Comparison of ENCODE assay signal across 8 mouse cellular contexts in genomic region chr3:113630564-113630963, GRCm38 (mm10). TPM values are rescaled to one million over a fixed set of nuclear protein-coding genes. Genes with fewer than 3 reads are reported as not detected.
DNase-seq lines count a peak whose midpoint lies in the region; ATAC-seq lines count a peak whose summit lies in the region.

No protein-coding gene starts in this region.

- ATAC-seq in hematopoietic stem cell, adult 5-6 weeks (replicated peaks in 1 of 2; ENCODE audit: insufficient read depth in 1 of 2, low FRiP score in 2 of 2, low TSS enrichment in 1 of 2, low read depth in 1 of 2, poor library complexity in 2 of 2, severe bottlenecking in 2 of 2) = peak; percentile 52 to 57

- peak overlapping the region; percentile 77 for H3K27ac ChIP-seq in macrophage

- H3K4me3 ChIP-seq in macrophage (ENCODE audit: inconsistent target) = peak overlapping the region; percentile 93

- H3K36me3 ChIP-seq in macrophage (ENCODE audit: inconsistent target) = 0 out of 2 replicates have a peak, but pooled peaks cover 4% of the 10 kb centered on the region

- peaks cover 36% of the 10 kb centered on the region for H3K79me2 ChIP-seq in macrophage (ENCODE audit: inconsistent target)

- 4% methylated on average over 13 of the region's 13 CpGs for WGBS in macrophage (ENCODE audit: missing documents)

- DNase-seq in cerebellum, adult 9-10 months = peak; percentile 44
- no peak for DNase-seq in cerebellum, postnatal 36 days
- peak; percentile 61 for DNase-seq in 3T3-L1 (ENCODE audit: low read depth, low spot score)
- DNase-seq in c-Kit-positive CD71-positive TER-119-negative erythroid progenitor cells, embryonic 14.5 days (ENCODE audit: low read depth) = peak; percentile 43
- peak; percentile 6 for DNase-seq in yolk sac, embryonic 10.5 days (ENCODE audit: low spot score)
- DNase-seq in kidney, postnatal 25 days = no peak

RNA-seq across cellular contexts. Expression of gene Rnpc3, which starts 0.6 kb away (rescaled TPM):
- 69.4 and 115 TPM in 2 replicates for total RNA-seq in hematopoietic stem cell, adult 5-6 weeks (2017)
- total RNA-seq in macrophage (2018; cell fraction: chromatin; rRNA removed) = 100 to 1,000 TPM in 20 of 26 experiments, 10 to 100 TPM in 6; 86.6 to 139 (median 119) TPM
- total RNA-seq in macrophage (2018; cell fraction: cytosol; rRNA removed) = 10 to 100 TPM in 10 of 26 experiments, 1 to 10 TPM in 16; 4.7 to 14.7 (median 8.9) TPM
- 10 to 100 TPM; 30.9 to 98.2 (median 58.0) TPM for total RNA-seq in macrophage (2018; cell fraction: nucleus; rRNA removed)
- 11.8 to 17.7 TPM (median 12.2 TPM) in 3 replicates for polyA plus RNA-seq in macrophage (2018)

RNA-seq across cellular contexts. Expression of gene Amy1, which starts 24.1 kb away (rescaled TPM):
- total RNA-seq in hematopoietic stem cell, adult 5-6 weeks (2017) = 1.6 and 3.7 TPM in 2 replicates
- 1 to 10 TPM in 14 of 26 experiments, under 1 TPM in 10, not detected in 2; 0.48 to 2.8 (median 1.4) TPM for total RNA-seq in macrophage (2018; cell fraction: chromatin; rRNA removed)
- total RNA-seq in macrophage (2018; cell fraction: cytosol; rRNA removed) = under 1 TPM in 9 of 26 experiments, not detected in 17; 0.14 to 0.29 (median 0.16) TPM
- total RNA-seq in macrophage (2018; cell fraction: nucleus; rRNA removed) = 1 to 10 TPM in 8 of 26 experiments, under 1 TPM in 7, not detected in 11; 0.26 to 2.5 (median 1.1) TPM
- 2.7 TPM in 1 of 3 replicates, not detected in the others for polyA plus RNA-seq in macrophage (2018)

Comparison
In these comparisons a context has a peak if more than half of its experiments do, and no peak if none do; other contexts are left out.
1. DNase-seq: peak in cerebellum, adult 9-10 months (single experiment), 3T3-L1 (single experiment), c-Kit-positive CD71-positive TER-119-negative erythroid progenitor cells, embryonic 14.5 days (single experiment) and yolk sac, embryonic 10.5 days (single experiment); none in cerebellum, postnatal 36 days (0 of 2) and kidney, postnatal 25 days (0 of 2).